Mouse (Mus musculus) embryo, embryonic 11.5 days (tissue): Measurements from ENCODE around the gene Tgtp2.
"Not testable (repeated sequence)": the region's sequence is repeated elsewhere in the genome, so short reads cannot be mapped to it uniquely, and the experiment has no call there.

Experiments
- DNase-seq: peaks from one replicate; pipeline ENCODE4 v3.0.0-alpha.2; 2012; ENCODE audit warnings: low read depth, low spot score

The Tgtp2 gene

GRCm38 (mm10) chr11:49063713-49064469 is at the start of gene Tgtp2:
Gene Tgtp2 (minus strand): TSS chr11:49064206.
- not testable (repeated sequence) for DNase-seq

GRCm38 (mm10) chr11:49112624-49113219 is 48.7 kb upstream of the Tgtp2 start:
- no peak for DNase-seq

- DNase-seq: no peak
These were observed 47.0 kb upstream of the Tgtp2 start for GRCm38 (mm10) chr11:49111000-49111399.

- DNase-seq: peak; percentile 17
These were observed 44.8 kb upstream of the Tgtp2 start for GRCm38 (mm10) chr11:49108833-49109232.

DNA sequence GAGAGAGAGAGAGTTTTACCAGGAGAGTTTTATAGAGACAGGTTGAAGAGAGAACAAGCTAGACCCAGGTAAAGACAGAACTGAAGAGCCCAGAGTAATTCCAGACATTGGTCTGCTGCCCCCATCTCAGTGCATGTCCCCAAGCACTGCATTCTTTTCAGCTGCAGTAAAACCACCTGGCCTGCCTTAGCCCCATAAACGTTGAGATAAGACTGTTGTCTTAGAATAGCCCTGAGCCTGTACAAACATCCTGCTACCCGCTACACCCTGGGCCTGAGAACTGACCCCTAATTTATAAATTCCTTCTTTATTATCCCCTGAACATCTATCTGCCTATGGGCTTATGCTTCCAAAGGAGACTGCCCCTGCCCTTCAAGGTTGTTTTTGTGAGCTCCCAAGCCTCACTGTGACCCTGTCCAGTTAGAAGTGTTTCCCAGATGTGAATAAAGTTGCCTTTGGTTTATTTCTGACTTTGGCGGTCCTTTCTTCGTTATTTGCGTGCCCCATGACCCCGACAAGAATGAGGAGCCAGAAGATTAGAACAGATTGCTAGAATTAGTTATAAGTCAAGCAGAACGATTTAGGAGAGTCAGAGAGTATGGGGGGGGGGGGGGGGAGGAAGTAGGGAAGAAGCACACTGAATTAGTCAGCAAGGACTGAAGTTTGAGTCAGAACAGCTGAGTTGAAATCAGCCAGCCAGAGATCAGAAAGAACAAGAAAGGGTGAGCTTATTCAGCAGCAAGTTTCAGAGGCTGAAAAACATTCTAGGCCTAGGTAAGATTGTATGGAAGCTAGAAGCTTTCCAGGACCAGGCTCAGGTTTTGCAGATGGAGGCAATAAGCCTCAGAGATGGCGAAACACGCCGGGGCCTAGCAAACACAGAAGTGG is 43.9 kb upstream of the Tgtp2 start:
- no peak for DNase-seq

DNA sequence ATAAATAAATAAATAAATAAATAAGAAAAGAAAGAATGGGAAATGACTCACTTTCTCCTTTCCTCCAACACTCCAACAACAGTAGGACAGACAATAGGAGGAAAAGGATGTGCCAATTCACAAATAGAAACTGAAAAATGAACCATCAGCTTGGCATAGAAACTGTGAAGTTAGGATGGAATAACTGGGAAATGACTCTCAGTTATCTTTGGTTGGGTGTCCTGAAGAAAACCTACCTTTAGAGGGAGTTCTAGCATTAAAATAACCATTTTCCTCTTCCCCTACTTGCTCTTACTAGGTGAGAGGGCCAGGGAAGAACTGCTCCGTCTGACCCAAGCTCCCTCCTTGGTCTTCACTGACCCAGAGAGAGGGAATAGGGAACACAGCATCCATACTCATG is 41.7 kb upstream of the Tgtp2 start:
- DNase-seq: no peak

- DNase-seq: peak; percentile 78
These were observed 39.2 kb upstream of the Tgtp2 start for GRCm38 (mm10) chr11:49103047-49103693.

- no peak for DNase-seq
These were observed 37.5 kb upstream of the Tgtp2 start for GRCm38 (mm10) chr11:49101500-49101899.

- no peak for DNase-seq
These were observed 36.4 kb upstream of the Tgtp2 start for GRCm38 (mm10) chr11:49100409-49100808.

DNA sequence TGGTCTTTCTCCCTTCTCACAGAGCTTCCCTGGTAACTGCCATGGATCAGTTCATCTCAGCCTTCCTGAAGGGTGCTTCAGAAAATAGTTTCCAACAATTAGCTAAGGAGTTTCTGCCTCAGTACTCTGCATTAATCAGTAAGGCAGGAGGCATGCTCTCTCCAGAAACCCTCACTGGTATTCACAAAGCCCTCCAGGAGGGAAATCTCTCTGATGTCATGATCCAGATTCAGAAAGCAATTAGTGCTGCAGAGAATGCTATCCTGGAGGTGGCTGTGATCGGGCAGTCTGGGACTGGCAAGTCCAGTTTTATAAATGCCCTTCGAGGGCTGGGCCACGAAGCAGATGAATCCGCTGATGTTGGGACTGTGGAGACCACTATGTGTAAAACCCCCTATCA is 31.4 kb upstream of the Tgtp2 start:
- DNase-seq: no peak

GRCm38 (mm10) chr11:49093861-49094660 is 30.1 kb upstream of the Tgtp2 start:
- DNase-seq: no peak

GRCm38 (mm10) chr11:49092786-49093185 is 28.8 kb upstream of the Tgtp2 start:
- DNase-seq: no peak

DNA sequence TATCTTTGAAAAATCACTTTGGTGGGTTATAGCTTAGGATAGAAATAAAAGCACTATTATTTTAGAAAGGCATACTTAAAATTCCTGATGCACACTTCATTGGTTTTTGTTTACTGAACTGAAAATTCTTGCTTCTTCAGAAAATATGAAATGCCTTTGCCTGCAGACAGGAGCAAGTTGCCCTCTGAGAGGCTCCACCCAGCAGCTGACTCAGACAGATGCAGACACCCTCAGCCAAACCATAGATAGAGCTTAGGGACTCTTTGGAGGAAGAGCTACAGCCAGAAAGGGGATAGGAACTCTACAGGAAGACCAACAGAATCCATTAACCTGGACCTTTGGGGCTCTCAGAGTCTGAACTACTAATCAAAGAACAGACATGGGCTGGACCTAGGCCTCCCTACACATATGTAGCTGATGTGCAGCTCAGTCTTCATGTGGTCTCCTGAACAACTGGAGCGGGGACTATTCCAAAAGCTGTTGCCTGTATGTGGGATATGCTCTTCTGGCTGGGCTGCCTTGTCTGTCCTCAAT is 28.1 kb upstream of the Tgtp2 start:
- no peak for DNase-seq

DNA sequence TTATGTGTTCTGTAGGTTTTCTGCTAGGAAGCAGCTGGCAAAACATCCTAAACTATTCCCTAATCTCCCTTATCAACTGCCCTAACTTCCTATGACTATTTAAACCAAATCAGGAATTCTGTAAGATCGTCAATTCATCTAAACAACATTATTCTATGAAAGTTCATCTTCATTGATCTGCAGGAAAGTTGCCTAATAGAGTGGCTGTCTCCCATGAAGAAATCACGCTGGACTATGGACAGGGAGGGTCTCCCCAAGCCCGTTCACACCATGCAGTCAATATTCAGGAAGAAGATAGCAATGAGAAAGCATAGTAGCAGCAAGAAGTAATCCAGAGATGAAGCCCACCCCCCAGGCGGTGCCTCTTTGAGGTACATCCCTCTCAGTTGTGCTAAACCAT is 27.2 kb upstream of the Tgtp2 start:
- no peak for DNase-seq

GRCm38 (mm10) chr11:49090551-49090950 is 26.5 kb upstream of the Tgtp2 start:
- no peak for DNase-seq

GRCm38 (mm10) chr11:49089735-49090507 is 25.9 kb upstream of the Tgtp2 start:
- DNase-seq: no peak

GRCm38 (mm10) chr11:49088990-49089652 is 25.1 kb upstream of the Tgtp2 start:
- DNase-seq: no peak

DNA sequence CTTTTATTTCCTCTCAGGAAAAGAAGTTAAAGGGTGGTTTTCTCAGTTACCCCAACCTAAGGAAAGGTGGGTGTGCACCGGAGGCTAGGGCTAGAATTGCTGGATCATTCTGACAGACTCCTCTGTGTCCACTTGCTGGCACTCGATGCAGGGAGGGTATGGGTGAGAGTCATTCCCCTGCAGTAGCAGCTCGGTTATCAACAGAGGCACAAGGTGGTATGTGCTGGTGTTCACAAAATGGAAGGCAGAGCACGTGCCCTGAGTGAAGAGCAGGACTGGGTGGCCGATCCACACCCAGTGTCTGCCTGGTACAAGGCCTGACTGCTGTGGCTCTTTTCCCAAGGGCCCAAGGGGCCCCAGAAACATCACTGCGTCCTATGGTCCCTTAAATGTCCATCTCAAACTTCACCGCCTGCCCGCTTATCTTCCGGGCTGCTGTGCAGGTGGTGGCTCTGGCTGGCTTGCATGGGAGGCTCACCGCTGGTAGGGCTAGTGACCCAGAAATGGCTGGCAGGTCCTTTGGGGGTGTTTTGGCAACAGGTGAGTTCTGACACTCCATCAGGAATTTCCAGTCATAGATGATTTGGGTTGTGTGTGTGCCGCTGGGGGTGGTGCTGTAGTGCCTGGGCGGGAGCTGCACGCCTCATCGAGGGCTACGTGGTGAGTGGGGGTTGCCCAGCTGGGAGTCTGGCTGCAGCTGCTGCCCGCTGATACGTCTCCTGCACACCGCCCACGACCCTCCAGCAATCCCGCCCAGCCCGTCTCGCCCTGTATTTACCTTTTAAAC is 24.0 kb upstream of the Tgtp2 start:
- no peak for DNase-seq
